ENCODE assay signal across 21 mouse cellular contexts in genomic region chr16:54646252-54646651, GRCm38 (mm10).
DNase-seq lines count a peak whose midpoint lies in the region; ATAC-seq and TF ChIP-seq lines count a peak whose summit lies in the region.
"Had no signal": no experiment of that assay in that cellular context is flagged by ENCODE, and none has a peak within 500 bp of the region (broad histone marks: within the 10 kb centered on the region; RNA-seq: fewer than 3 reads in every experiment).

No protein-coding gene starts in this region.

- no peak overlapping the region for H3K9ac ChIP-seq in midbrain, embryonic 11.5 days (ENCODE audit: low read length)
- H3K9ac ChIP-seq: embryonic facial prominence, embryonic 15.5 days; heart, embryonic 12.5 days; hindbrain, embryonic 14.5 days had no signal

- H3K9me3 ChIP-seq in midbrain, embryonic 11.5 days (ENCODE audit: control insufficient read depth, low read length): no peaks in the 10 kb centered on the region
- H3K9me3 ChIP-seq: embryonic facial prominence, embryonic 15.5 days; forebrain, embryonic 10.5 days; heart, embryonic 12.5 days; hindbrain, embryonic 10.5 days had no signal

- no peak for TF ChIP-seq CTCF in brain, embryonic 14.5 days (IDR thresholded peaks at IDR 0.05; ENCODE audit: borderline replicate concordance, extremely low read depth, insufficient read depth, insufficient read length)

- ATAC-seq in midbrain, embryonic 11.5 days (ENCODE audit: low FRiP score): no peak

- H3K27me3 ChIP-seq in midbrain, embryonic 11.5 days (ENCODE audit: control insufficient read depth, insufficient read depth, low read length): no peaks in the 10 kb centered on the region
- H3K27me3 ChIP-seq: embryonic facial prominence, embryonic 15.5 days; heart, embryonic 12.5 days had no signal

- no peak overlapping the region for H3K27ac ChIP-seq in midbrain, embryonic 11.5 days (ENCODE audit: low read depth, low read length)
- H3K27ac ChIP-seq: embryonic facial prominence, embryonic 15.5 days; forebrain, embryonic 10.5 days; gastrocnemius, adult 2 months; hindbrain, embryonic 10.5 days; hindbrain, embryonic 14.5 days had no signal

- DNase-seq in frontal cortex, adult 2 months (ENCODE audit: extremely low spot score in 1 of 2, low spot score in 1 of 2): peak; percentile 29 to 32
- DNase-seq in frontal cortex, postnatal 25 days (ENCODE audit: low spot score in 2 of 2): no peak
- peak; percentile 8 to 13 for DNase-seq in left cerebral cortex, adult 9 months (ENCODE audit: low spot score in 2 of 2)
- no peak for DNase-seq in left cerebral cortex, postnatal 10 days (ENCODE audit: extremely low spot score in 1 of 2, low spot score in 2 of 2)
- DNase-seq in brain, adult 2 months (ENCODE audit: low read depth, low spot score): peak; percentile 58
- DNase-seq in brain, embryonic 14.5 days (ENCODE audit: low read depth): peak; percentile 22
- DNase-seq in midbrain, embryonic 11.5 days (ENCODE audit: low spot score, missing footprints): no peak
- DNase-seq: adrenal gland, adult 2 months; adrenal gland, postnatal 25 days; cerebellum, adult 11 months; cerebellum, adult 8-10 months; cerebellum, postnatal 14 days; embryo, embryonic 11 days; gastrocnemius, adult 2 months; gastrocnemius, postnatal 25 days had no signal

- no peak overlapping the region for H3K4me2 ChIP-seq in midbrain, embryonic 11.5 days
- H3K4me2 ChIP-seq: embryonic facial prominence, embryonic 15.5 days; heart, embryonic 12.5 days; hindbrain, embryonic 14.5 days had no signal

- H3K36me3 ChIP-seq in midbrain, embryonic 11.5 days (ENCODE audit: control insufficient read depth, insufficient read depth, low read length): no peaks in the 10 kb centered on the region
- H3K36me3 ChIP-seq: embryonic facial prominence, embryonic 15.5 days; forebrain, embryonic 10.5 days; heart, embryonic 12.5 days; hindbrain, embryonic 10.5 days had no signal

- no peak overlapping the region for H3K4me3 ChIP-seq in midbrain, embryonic 11.5 days (ENCODE audit: low read depth, low read length)
- H3K4me3 ChIP-seq: embryonic facial prominence, embryonic 15.5 days; erythroblast, embryonic 14.5 days; forebrain, embryonic 10.5 days; gastrocnemius, adult 2 months; heart, embryonic 12.5 days; hindbrain, embryonic 10.5 days had no signal

- TF ChIP-seq POLR2A in brain, embryonic 14.5 days (IDR thresholded peaks at IDR 0.05; ENCODE audit: borderline replicate concordance, extremely low read depth, insufficient read depth, insufficient read length, poor library complexity, severe bottlenecking): no peak

- intact Hi-C loops in left cerebral cortex, postnatal 10 days (cut with DNase I): no loop called here

- 90% methylated on average over 6 of the region's 6 CpGs for WGBS in midbrain, embryonic 11.5 days

- H3K4me1 ChIP-seq in midbrain, embryonic 11.5 days (ENCODE audit: control insufficient read depth, insufficient read depth, low read length): no peaks in the 10 kb centered on the region
- H3K4me1 ChIP-seq: embryonic facial prominence, embryonic 15.5 days; forebrain, embryonic 10.5 days; heart, embryonic 12.5 days; hindbrain, embryonic 10.5 days had no signal

Comparison
In these comparisons a context has a peak if more than half of its experiments do, and no peak if none do; other contexts are left out.
1. DNase-seq: peak in frontal cortex, adult 2 months (2 of 2), left cerebral cortex, adult 9 months (2 of 2), brain, adult 2 months (single experiment) and brain, embryonic 14.5 days (single experiment); none in frontal cortex, postnatal 25 days (0 of 2), left cerebral cortex, postnatal 10 days (0 of 2) and midbrain, embryonic 11.5 days (single experiment).